8 mouse cellular contexts compared by ENCODE assay signal in genomic region chr10:39368572-39369135, GRCm38 (mm10). TPM values are rescaled to one million over a fixed set of nuclear protein-coding genes. Genes with fewer than 3 reads are reported as not detected.
DNase-seq lines count a peak whose midpoint lies in the region; ATAC-seq and TF ChIP-seq lines count a peak whose summit lies in the region.

Fyn (plus strand) TSS chr10:39368855.

- ATAC-seq in hindbrain, embryonic 15.5 days (ENCODE audit: low FRiP score, low read depth) = no peak
- no peak for ATAC-seq in liver, postnatal 0 days

- peak within 1 kb of the TSS; percentile 54 for H3K27ac ChIP-seq in kidney, adult 2 months (ENCODE audit: insufficient read depth, low read depth, low read length)
- H3K27ac ChIP-seq in ES-Bruce4 (ENCODE audit: insufficient read depth, low read length) = no peak within 1 kb of the TSS
- peak within 1 kb of the TSS; percentile 96 for H3K27ac ChIP-seq in forebrain, embryonic 10.5 days
- peak within 1 kb of the TSS; percentile 96 for H3K27ac ChIP-seq in hindbrain, embryonic 15.5 days (replicated peaks)
- H3K27ac ChIP-seq in liver, postnatal 0 days (ENCODE audit: low read depth) = peak within 1 kb of the TSS; percentile 56

- TF ChIP-seq EP300 in ES-Bruce4 (IDR thresholded peaks at IDR 0.05; ENCODE audit: insufficient read depth, low read depth, low read length) = no peak
- no peak; the same call in 1 of the 2 replicates for TF ChIP-seq EP300 in liver, postnatal 0 days (IDR thresholded peaks at IDR 0.05; ENCODE audit: low read depth)

- H3K9me3 ChIP-seq in ES-Bruce4 (replicated peaks; ENCODE audit: control insufficient read depth, insufficient read depth, low read length, poor library complexity, severe bottlenecking) = no peaks in the 10 kb centered on the region
- H3K9me3 ChIP-seq in forebrain, embryonic 10.5 days = no peaks in the 10 kb centered on the region
- no peaks in the 10 kb centered on the region for H3K9me3 ChIP-seq in hindbrain, embryonic 15.5 days
- no peaks in the 10 kb centered on the region for H3K9me3 ChIP-seq in liver, postnatal 0 days (ENCODE audit: low read length)

- DNase-seq in kidney, adult 2 months = peak; percentile 10
- no peak for DNase-seq in kidney, adult 11 months
- no peak for DNase-seq in forebrain, embryonic 10.5 days (ENCODE audit: extremely low spot score, low spot score)
- DNase-seq in liver, postnatal 0 days = no peak
- DNase-seq in spleen, postnatal 10 days (ENCODE audit: low spot score in 2 of 2) = no peak
- DNase-seq in cerebellum, adult 9-10 months = no peak

- peak within 1 kb of the TSS; percentile 78 for H3K9ac ChIP-seq in ES-Bruce4 (ENCODE audit: low read depth, poor library complexity, severe bottlenecking)
- H3K9ac ChIP-seq in hindbrain, embryonic 15.5 days = peak within 1 kb of the TSS; percentile 96
- peak within 1 kb of the TSS; percentile 78 for H3K9ac ChIP-seq in liver, postnatal 0 days (replicated peaks)

- H3K36me3 ChIP-seq in kidney, adult 2 months (ENCODE audit: control insufficient read depth, insufficient read depth, low read length) = no peaks in the 10 kb centered on the region
- no peaks in the 10 kb centered on the region for H3K36me3 ChIP-seq in ES-Bruce4 (ENCODE audit: control insufficient read depth, insufficient read depth, low read length, poor library complexity, severe bottlenecking)
- H3K36me3 ChIP-seq in forebrain, embryonic 10.5 days (replicated peaks) = no peaks in the 10 kb centered on the region
- no peaks in the 10 kb centered on the region for H3K36me3 ChIP-seq in hindbrain, embryonic 15.5 days
- no peaks in the 10 kb centered on the region for H3K36me3 ChIP-seq in liver, postnatal 0 days (replicated peaks; ENCODE audit: insufficient read depth, low read length)

- H3K4me3 ChIP-seq in kidney, adult 2 months (ENCODE audit: insufficient read depth, low read depth, low read length) = peak within 1 kb of the TSS; percentile 60
- peak within 1 kb of the TSS; percentile 66 for H3K4me3 ChIP-seq in ES-Bruce4 (ENCODE audit: low read depth, low read length)
- H3K4me3 ChIP-seq in forebrain, embryonic 10.5 days = peak within 1 kb of the TSS; percentile 85
- H3K4me3 ChIP-seq in hindbrain, embryonic 15.5 days = peak within 1 kb of the TSS; percentile 76
- peak within 1 kb of the TSS; percentile 63 for H3K4me3 ChIP-seq in liver, postnatal 0 days (ENCODE audit: low read depth, low read length)

- no peaks in the 10 kb centered on the region for H3K4me1 ChIP-seq in kidney, adult 2 months (ENCODE audit: control insufficient read depth, insufficient read depth, low read length)
- H3K4me1 ChIP-seq in ES-Bruce4 (ENCODE audit: control insufficient read depth, insufficient read depth, low read length) = no peaks in the 10 kb centered on the region
- peaks cover 43% of the 10 kb centered on the region for H3K4me1 ChIP-seq in forebrain, embryonic 10.5 days
- H3K4me1 ChIP-seq in hindbrain, embryonic 15.5 days (replicated peaks) = peaks cover 34% of the 10 kb centered on the region
- peaks cover 15% of the 10 kb centered on the region; the same call in 1 of the 2 replicates for H3K4me1 ChIP-seq in liver, postnatal 0 days (ENCODE audit: insufficient read depth)

- H3K27me3 ChIP-seq in kidney, adult 2 months (replicated peaks; ENCODE audit: control insufficient read depth, insufficient read depth, low read length) = no peaks in the 10 kb centered on the region; the same call in 1 of the 2 replicates
- 0 out of 2 replicates have a peak, but pooled peaks cover 4% of the 10 kb centered on the region for H3K27me3 ChIP-seq in ES-Bruce4 (ENCODE audit: control insufficient read depth, insufficient read depth, low read length, poor library complexity, severe bottlenecking)
- peaks cover 16% of the 10 kb centered on the region for H3K27me3 ChIP-seq in forebrain, embryonic 10.5 days (ENCODE audit: poor library complexity, severe bottlenecking)
- H3K27me3 ChIP-seq in hindbrain, embryonic 15.5 days = no peaks in the 10 kb centered on the region
- H3K27me3 ChIP-seq in liver, postnatal 0 days (ENCODE audit: insufficient read depth, low read length) = no peaks in the 10 kb centered on the region

- peak within 1 kb of the TSS; percentile 81 for H3K4me2 ChIP-seq in hindbrain, embryonic 15.5 days
- H3K4me2 ChIP-seq in liver, postnatal 0 days (ENCODE audit: low read depth, low read length) = peak within 1 kb of the TSS; percentile 99

- no peak for TF ChIP-seq POLR2A in kidney, adult 2 months (IDR thresholded peaks at IDR 0.05; ENCODE audit: low read depth, low read length)
- TF ChIP-seq POLR2A in ES-Bruce4 (IDR thresholded peaks at IDR 0.05; ENCODE audit: insufficient read depth, low read length) = no peak

- TF ChIP-seq CTCF in kidney, adult 2 months (conservative IDR thresholded peaks at IDR 0.05; ENCODE audit: insufficient read depth, insufficient read length, low read depth, low read length) = no peak
- no peak for TF ChIP-seq CTCF in ES-Bruce4 (IDR thresholded peaks at IDR 0.05; ENCODE audit: low read depth, low read length)
- TF ChIP-seq CTCF in liver, postnatal 0 days (IDR thresholded peaks at IDR 0.05; ENCODE audit: low read depth) = no peak

- WGBS in kidney, adult 2 months = 35% methylated on average over 8 of the region's 8 CpGs
- WGBS in forebrain, embryonic 10.5 days = 37% methylated on average over 8 of the region's 8 CpGs
- 33% methylated on average over 8 of the region's 8 CpGs for WGBS in hindbrain, embryonic 15.5 days
- WGBS in liver, postnatal 0 days (ENCODE audit: insufficient replicate concordance) = 19% methylated on average over 8 of the region's 8 CpGs

RNA-seq across cellular contexts. Expression of gene Fyn, which starts in this region (rescaled TPM):
- 10.6 and 12.9 TPM in 2 replicates for polyA plus RNA-seq in kidney, adult 2 months (2012; rRNA removed)
- 19.1 and 25.5 TPM in 2 replicates for polyA plus RNA-seq in ES-Bruce4 (2011; ENCODE audit: insufficient read depth, insufficient read length, low read depth, missing spikeins)
- polyA plus RNA-seq in forebrain, embryonic 10.5 days (2016; fragmentation: Nextera tagmentation; extraction: Ambion mirVana) = 20.5 and 21.4 TPM in 2 replicates
- polyA plus RNA-seq in hindbrain, embryonic 15.5 days (2015; fragmentation: Nextera tagmentation; extraction: Ambion mirVana) = 72.7 and 79.1 TPM in 2 replicates
- polyA plus RNA-seq in liver, postnatal 0 days (2015; fragmentation: Nextera tagmentation; extraction: Ambion mirVana) = 6.5 and 6.8 TPM in 2 replicates
